Mouse (Mus musculus): Measurements from ENCODE around the gene Dctpp1. TPM values are rescaled to one million over a fixed set of nuclear protein-coding genes. Genes with fewer than 3 reads are reported as not detected.
A peak's percentile ranks its signal among the peaks of the same experiment; 100 is the strongest.

Gene Dctpp1
- polyA plus RNA-seq, 1 experiment from 2014 or later: 154 TPM

DNA sequence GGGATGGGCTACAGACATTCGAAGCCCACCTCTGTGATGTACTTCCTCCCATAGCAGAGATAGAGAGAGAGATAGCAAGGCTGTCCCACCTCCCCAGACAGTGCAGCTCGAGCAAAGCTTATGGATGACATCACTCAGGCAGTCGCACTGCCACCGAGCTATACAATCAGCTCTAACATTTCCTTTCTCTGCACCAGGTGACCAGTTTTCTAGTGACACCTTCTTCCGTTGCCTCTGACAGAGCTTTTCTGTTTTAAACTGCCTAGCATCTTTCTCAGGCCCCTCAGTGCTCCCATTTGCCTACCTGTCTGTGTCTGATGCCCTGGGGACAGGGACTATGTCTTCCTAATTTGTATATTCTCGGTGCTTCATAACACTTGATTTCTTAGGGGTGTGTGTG, 40.1 kb downstream of the Dctpp1 start:
- 79% methylated on average over 6 of the region's 6 CpGs for WGBS
- Histone ChIP-seq H3K27ac (replicated peaks; ENCODE audit: low read depth, low read length) (no peak overlapping the region), H3K9ac (ENCODE audit: low read depth, low read length) (no peak overlapping the region), H3K4me1 (ENCODE audit: control insufficient read depth, insufficient read depth, low read length) (no peaks in the 10 kb centered on the region), H3K9me3 (ENCODE audit: control insufficient read depth, low read length) (no peaks in the 10 kb centered on the region), H3K27me3 (replicated peaks; ENCODE audit: control insufficient read depth, insufficient read depth, low read length) (no peaks in the 10 kb centered on the region), H3K4me3 (ENCODE audit: low read depth, low read length) (no peak overlapping the region), H3K36me3 (ENCODE audit: control insufficient read depth, insufficient read depth, low read length) (no peaks in the 10 kb centered on the region), H3K4me2 (ENCODE audit: low read depth, low read length) (no peak overlapping the region)
- ATAC-seq (ENCODE audit: low read depth) (no peak), DNase-seq (ENCODE audit: low spot score) (no peak)

DNA sequence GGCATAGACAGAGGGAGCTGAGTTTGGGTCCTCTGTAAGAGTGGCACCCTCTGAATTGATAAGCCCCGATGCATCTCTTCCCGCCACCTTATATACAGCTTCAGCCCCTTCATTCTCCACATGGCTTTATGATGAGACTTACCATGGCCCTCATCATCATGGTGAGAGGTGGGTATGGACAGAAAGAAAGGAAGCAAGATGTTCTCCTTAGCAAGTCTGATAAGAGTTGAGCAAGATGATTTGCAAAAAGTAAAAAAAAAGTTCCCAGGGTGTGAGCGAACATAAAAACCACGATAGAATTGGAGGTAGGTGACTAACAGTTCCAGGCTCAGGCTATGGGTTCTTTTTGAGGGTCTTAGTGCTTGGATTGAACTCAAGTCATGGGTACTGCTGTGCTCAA, 41.8 kb downstream of the Dctpp1 start:
- no peak overlapping the region for H3K4me3 ChIP-seq (ENCODE audit: low read depth, low read length)
- H3K4me1 ChIP-seq (ENCODE audit: control insufficient read depth, insufficient read depth, low read length): no peaks in the 10 kb centered on the region
- no peaks in the 10 kb centered on the region for H3K36me3 ChIP-seq (ENCODE audit: control insufficient read depth, insufficient read depth, low read length)
- H3K9ac ChIP-seq (ENCODE audit: low read depth, low read length): no peak overlapping the region
- no peaks in the 10 kb centered on the region for H3K27me3 ChIP-seq (replicated peaks; ENCODE audit: control insufficient read depth, insufficient read depth, low read length)
- WGBS: 88% methylated on average over 4 of the region's 4 CpGs
- H3K9me3 ChIP-seq (ENCODE audit: control insufficient read depth, low read length): no peaks in the 10 kb centered on the region
- H3K4me2 ChIP-seq (ENCODE audit: low read depth, low read length): no peak overlapping the region
- no peak overlapping the region for H3K27ac ChIP-seq (replicated peaks; ENCODE audit: low read depth, low read length)
- ATAC-seq (ENCODE audit: low read depth) (no peak), DNase-seq (ENCODE audit: low spot score) (no peak)

DNA sequence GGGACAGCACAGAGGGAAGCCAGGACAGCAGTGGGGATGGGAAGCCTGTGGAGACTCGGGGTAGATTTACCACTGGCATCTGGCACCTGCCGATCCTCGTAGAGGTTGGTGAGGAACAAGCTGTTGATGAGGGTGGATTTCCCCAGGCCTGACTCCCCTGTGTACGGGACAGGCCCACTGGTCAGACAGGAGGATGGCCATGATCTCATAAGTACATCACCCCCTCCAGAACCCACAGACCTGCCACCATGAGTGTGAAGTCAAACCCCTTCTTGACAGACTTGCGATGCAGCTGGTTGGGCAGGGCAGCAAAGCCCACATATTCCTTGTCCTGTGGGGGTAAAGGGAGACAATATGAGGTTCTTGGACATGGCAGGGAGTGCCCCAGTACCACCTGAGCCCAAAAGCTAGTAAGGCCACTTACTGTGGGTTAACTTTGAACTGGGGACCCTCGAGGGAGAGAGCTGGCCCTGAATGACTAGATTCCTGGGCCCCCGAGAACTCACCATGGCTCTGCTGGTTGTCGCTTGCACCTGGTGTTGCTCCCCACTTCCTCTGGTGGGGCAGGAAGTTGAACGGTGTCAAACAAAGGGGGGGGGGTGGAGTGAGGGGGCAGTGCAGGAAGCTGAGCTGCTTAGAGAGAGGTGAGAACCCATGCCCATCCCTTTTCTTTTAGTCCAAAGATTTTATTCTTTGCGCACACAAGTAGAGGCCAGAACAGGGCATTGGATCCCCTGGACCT, 42.4 kb downstream of the Dctpp1 start:
- no peaks in the 10 kb centered on the region for H3K27me3 ChIP-seq (replicated peaks; ENCODE audit: control insufficient read depth, insufficient read depth, low read length)
- 77% methylated on average over 9 of the region's 10 CpGs for WGBS
- no peak for ATAC-seq (ENCODE audit: low read depth)
- no peak overlapping the region for H3K4me2 ChIP-seq (ENCODE audit: low read depth, low read length)
- no peak overlapping the region for H3K27ac ChIP-seq (replicated peaks; ENCODE audit: low read depth, low read length)
- no peak overlapping the region for H3K9ac ChIP-seq (ENCODE audit: low read depth, low read length)
- H3K36me3 ChIP-seq (ENCODE audit: control insufficient read depth, insufficient read depth, low read length): no peaks in the 10 kb centered on the region
- DNase-seq (ENCODE audit: low spot score): no peak
- no peak overlapping the region for H3K4me3 ChIP-seq (ENCODE audit: low read depth, low read length)
- H3K4me1 ChIP-seq (ENCODE audit: control insufficient read depth, insufficient read depth, low read length): no peaks in the 10 kb centered on the region
- no peaks in the 10 kb centered on the region for H3K9me3 ChIP-seq (ENCODE audit: control insufficient read depth, low read length)

DNA sequence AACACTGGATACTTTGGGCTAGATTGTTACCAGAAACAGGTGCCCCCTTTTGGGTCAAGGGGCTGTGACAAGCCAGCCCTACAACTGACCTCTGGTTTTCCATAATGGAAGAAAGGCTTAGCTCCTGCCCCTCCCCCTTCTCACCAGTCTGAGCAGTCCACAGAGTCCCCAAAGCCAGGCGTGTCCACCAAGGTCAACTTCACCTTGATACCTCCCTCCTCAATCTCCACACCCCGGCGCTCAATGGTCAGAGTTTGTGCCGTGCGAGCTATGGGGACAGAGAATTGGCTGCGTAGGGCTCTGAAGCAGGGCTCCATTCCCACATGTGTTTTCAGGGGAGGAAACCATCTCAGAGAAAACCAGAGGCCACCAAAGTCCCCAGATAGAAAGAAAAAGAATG, 43.0 kb downstream of the Dctpp1 start:
- no peaks in the 10 kb centered on the region for H3K36me3 ChIP-seq (ENCODE audit: control insufficient read depth, insufficient read depth, low read length)
- H3K9ac ChIP-seq (ENCODE audit: low read depth, low read length): no peak overlapping the region
- no peaks in the 10 kb centered on the region for H3K4me1 ChIP-seq (ENCODE audit: control insufficient read depth, insufficient read depth, low read length)
- H3K4me3 ChIP-seq (ENCODE audit: low read depth, low read length): no peak overlapping the region
- no peak overlapping the region for H3K27ac ChIP-seq (replicated peaks; ENCODE audit: low read depth, low read length)
- H3K4me2 ChIP-seq (ENCODE audit: low read depth, low read length): no peak overlapping the region
- 83% methylated on average over 6 of the region's 6 CpGs for WGBS
- no peaks in the 10 kb centered on the region for H3K9me3 ChIP-seq (ENCODE audit: control insufficient read depth, low read length)
- DNase-seq (ENCODE audit: low spot score): no peak
- ATAC-seq (ENCODE audit: low read depth): no peak
- H3K27me3 ChIP-seq (replicated peaks; ENCODE audit: control insufficient read depth, insufficient read depth, low read length): no peaks in the 10 kb centered on the region

DNA sequence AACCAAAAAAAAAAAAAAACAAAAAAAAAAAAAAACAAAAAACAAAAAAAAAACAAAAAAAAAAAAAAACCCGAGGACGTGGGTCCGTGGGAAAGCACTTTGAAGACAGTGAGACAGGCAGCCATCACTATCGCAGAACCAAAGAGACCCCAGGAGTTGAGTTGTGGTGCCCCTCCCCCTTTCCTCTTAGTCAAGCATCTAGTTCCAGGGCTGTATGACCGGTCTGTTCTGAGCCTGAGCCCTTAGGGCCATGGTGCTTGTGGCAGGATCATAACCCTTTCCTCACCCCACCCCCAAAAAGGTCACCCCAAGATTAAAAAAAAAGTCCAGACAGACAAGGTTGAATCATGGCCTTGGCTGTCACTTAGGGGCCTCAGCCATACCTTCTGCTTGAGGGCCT, 44.2 kb downstream of the Dctpp1 start:
- Histone ChIP-seq H3K9ac (ENCODE audit: low read depth, low read length) (no peak overlapping the region), H3K4me3 (ENCODE audit: low read depth, low read length) (no peak overlapping the region), H3K4me1 (ENCODE audit: control insufficient read depth, insufficient read depth, low read length) (no peaks in the 10 kb centered on the region), H3K36me3 (ENCODE audit: control insufficient read depth, insufficient read depth, low read length) (no peaks in the 10 kb centered on the region), H3K9me3 (ENCODE audit: control insufficient read depth, low read length) (no peaks in the 10 kb centered on the region), H3K27ac (replicated peaks; ENCODE audit: low read depth, low read length) (no peak overlapping the region), H3K27me3 (replicated peaks; ENCODE audit: control insufficient read depth, insufficient read depth, low read length) (no peaks in the 10 kb centered on the region), H3K4me2 (ENCODE audit: low read depth, low read length) (no peak overlapping the region)
- no peak for DNase-seq (ENCODE audit: low spot score)
- WGBS: 94% methylated on average over 4 of the region's 5 CpGs
- no peak for ATAC-seq (ENCODE audit: low read depth)

DNA sequence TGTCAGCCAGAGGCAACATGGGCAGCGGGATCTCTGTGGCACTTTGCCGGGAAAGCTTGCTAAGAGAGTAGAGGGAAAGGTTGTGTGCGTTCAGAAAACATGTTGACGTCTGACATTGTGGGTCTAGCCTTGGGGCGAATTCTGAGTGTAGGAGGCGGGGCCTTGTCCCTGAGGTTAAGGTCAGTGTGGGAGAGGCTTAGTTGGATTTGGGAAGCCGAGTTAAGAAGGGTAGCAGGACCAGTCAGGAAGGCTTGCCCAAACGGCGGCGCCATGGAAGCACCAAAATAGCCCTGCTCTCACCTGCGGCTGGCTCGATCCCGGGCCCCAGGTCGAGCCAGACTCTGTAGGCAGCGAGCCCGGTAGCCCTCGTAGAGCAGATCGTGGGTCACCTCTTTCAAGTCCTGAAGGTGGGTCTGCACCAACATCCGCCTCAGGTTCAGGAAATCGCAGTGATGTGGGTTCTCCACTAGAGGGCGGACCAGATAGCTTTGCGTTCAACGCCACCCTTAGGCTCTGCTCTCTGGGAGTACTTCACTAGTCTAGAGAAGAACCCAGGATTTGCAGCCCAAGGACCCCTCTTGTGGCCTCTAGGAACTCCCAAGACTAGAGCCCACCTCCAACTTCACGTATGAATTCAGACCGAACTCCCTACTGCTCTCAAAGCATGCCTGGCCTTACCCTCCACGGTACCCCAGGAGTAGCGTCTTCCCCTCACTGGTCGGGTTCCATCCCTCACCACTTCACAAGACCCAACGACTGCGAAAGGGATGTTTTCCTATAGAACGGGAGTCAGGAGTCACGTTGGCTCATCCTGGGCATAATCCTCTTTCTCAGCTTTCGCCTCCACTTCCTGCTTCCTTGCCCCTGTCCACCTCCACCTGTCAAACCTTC, 45.3 kb downstream of the Dctpp1 start:
- Histone ChIP-seq H3K27ac (replicated peaks; ENCODE audit: low read depth, low read length) (no peak overlapping the region), H3K36me3 (ENCODE audit: control insufficient read depth, insufficient read depth, low read length) (no peaks in the 10 kb centered on the region), H3K9me3 (ENCODE audit: control insufficient read depth, low read length) (no peaks in the 10 kb centered on the region), H3K4me3 (ENCODE audit: low read depth, low read length) (peak overlapping the region; percentile 32), H3K9ac (ENCODE audit: low read depth, low read length) (peak overlapping the region; percentile 51), H3K27me3 (replicated peaks; ENCODE audit: control insufficient read depth, insufficient read depth, low read length) (no peaks in the 10 kb centered on the region), H3K4me1 (ENCODE audit: control insufficient read depth, insufficient read depth, low read length) (no peaks in the 10 kb centered on the region), H3K4me2 (ENCODE audit: low read depth, low read length) (peak overlapping the region; percentile 58)
- ATAC-seq (ENCODE audit: low read depth) (peak; percentile 23), DNase-seq (ENCODE audit: low spot score) (peak; percentile 83)
- 28% methylated on average over 26 of the region's 33 CpGs for WGBS

DNA sequence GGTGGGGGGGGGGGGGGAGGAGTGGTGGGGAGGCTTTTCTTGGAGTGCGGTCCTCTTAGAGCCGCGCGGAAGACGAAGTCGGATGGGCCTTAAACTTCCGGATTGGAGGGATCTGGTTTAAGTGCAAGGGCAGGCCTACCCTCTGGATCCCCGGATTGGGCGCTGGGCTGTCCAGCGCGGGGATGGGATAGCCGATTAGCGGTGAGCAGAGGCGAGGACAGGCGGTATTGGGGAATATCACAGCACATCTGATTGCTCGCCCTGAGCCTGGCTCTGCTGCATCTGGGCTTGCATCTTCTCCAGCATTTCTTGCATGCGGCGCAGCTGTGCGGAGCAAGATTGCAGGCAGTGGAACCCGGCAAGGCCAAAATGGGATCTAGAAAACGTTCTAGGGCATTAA, 46.0 kb downstream of the Dctpp1 start:
- Histone ChIP-seq H3K27ac (replicated peaks; ENCODE audit: low read depth, low read length) (no peak overlapping the region), H3K27me3 (replicated peaks; ENCODE audit: control insufficient read depth, insufficient read depth, low read length) (no peaks in the 10 kb centered on the region), H3K4me2 (ENCODE audit: low read depth, low read length) (peak overlapping the region; percentile 58), H3K9ac (ENCODE audit: low read depth, low read length) (peak overlapping the region; percentile 51), H3K9me3 (ENCODE audit: control insufficient read depth, low read length) (no peaks in the 10 kb centered on the region), H3K4me3 (ENCODE audit: low read depth, low read length) (peak overlapping the region; percentile 32), H3K36me3 (ENCODE audit: control insufficient read depth, insufficient read depth, low read length) (no peaks in the 10 kb centered on the region), H3K4me1 (ENCODE audit: control insufficient read depth, insufficient read depth, low read length) (0 out of 2 replicates have a peak, but pooled peaks cover 2% of the 10 kb centered on the region)
- DNase-seq (ENCODE audit: low spot score) (peak; percentile 39), ATAC-seq (ENCODE audit: low read depth) (no peak)
- 25% methylated on average over 14 of the region's 21 CpGs for WGBS

DNA sequence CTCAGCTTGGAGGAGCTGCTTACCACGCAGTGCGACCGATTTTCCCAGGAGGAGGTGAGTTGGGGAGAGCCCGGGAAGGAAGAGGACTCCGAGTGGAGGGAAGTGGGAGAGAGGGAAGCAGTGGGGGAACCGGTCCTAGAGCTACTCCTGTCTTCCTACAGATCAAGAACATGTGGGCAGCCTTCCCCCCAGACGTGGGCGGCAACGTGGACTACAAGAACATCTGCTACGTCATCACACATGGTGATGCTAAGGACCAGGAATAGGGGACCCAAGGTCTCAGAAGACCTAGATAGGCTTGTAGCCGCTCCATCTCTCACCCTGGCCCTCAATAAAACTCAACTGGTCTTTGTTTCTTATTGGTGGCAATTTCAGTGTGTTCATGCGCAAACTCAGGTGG, 46.6 kb downstream of the Dctpp1 start:
- peak overlapping the region; percentile 58 for H3K4me2 ChIP-seq (ENCODE audit: low read depth, low read length)
- H3K27me3 ChIP-seq (replicated peaks; ENCODE audit: control insufficient read depth, insufficient read depth, low read length): no peaks in the 10 kb centered on the region
- no peak overlapping the region for H3K27ac ChIP-seq (replicated peaks; ENCODE audit: low read depth, low read length)
- ATAC-seq (ENCODE audit: low read depth) (no peak), DNase-seq (ENCODE audit: low spot score) (no peak)
- H3K4me1 ChIP-seq (ENCODE audit: control insufficient read depth, insufficient read depth, low read length): 0 out of 2 replicates have a peak, but pooled peaks cover 4% of the 10 kb centered on the region
- 0 out of 2 replicates have a peak overlapping the region, but pooled peaks have one; percentile 32 for H3K4me3 ChIP-seq (ENCODE audit: low read depth, low read length)
- H3K36me3 ChIP-seq (ENCODE audit: control insufficient read depth, insufficient read depth, low read length): no peaks in the 10 kb centered on the region
- H3K9ac ChIP-seq (ENCODE audit: low read depth, low read length): no peak overlapping the region
- no peaks in the 10 kb centered on the region for H3K9me3 ChIP-seq (ENCODE audit: control insufficient read depth, low read length)
- WGBS: 48% methylated on average over 12 of the region's 12 CpGs
